ENCODE assay signal across 8 mouse cellular contexts in genomic region chr4:57798286-57799018, GRCm38 (mm10).
DNase-seq lines count a peak whose midpoint lies in the region; ATAC-seq and TF ChIP-seq lines count a peak whose summit lies in the region.

No protein-coding gene starts in this region.

- peak; percentile 80 for DNase-seq in heart, embryonic 10.5 days (ENCODE audit: low spot score)
- no peak for DNase-seq in heart, adult 8-10 months (ENCODE audit: low spot score)
- peak; percentile 57 for DNase-seq in ES-CJ7 (ENCODE audit: low read depth, low spot score)
- peak; percentile 79 for DNase-seq in lung, postnatal 0 days (ENCODE audit: low spot score)
- no peak for DNase-seq in B cell, adult 2 months
- no peak for DNase-seq in layer of hippocampus, postnatal 14 days (ENCODE audit: low spot score in 2 of 2)
- DNase-seq in left cerebral cortex, adult 8-10 months (ENCODE audit: low spot score in 2 of 2), result no peak

- no peak for TF ChIP-seq CTCF in lung, postnatal 0 days (IDR thresholded peaks at IDR 0.05)

- peak; percentile 36; the same call in 1 of the 2 replicates for ATAC-seq in erythroblast, adult 5-6 weeks (replicated peaks; ENCODE audit: low FRiP score, poor library complexity, severe bottlenecking)
- peak; percentile 88 for ATAC-seq in lung, postnatal 0 days

- H3K4me1 ChIP-seq in heart, embryonic 10.5 days, result peaks cover 53% of the 10 kb centered on the region
- H3K4me1 ChIP-seq in lung, postnatal 0 days (ENCODE audit: insufficient read depth, low read depth, low read length), result peaks cover 17% of the 10 kb centered on the region; the same call in 1 of the 2 replicates

- no peak overlapping the region for H3K4me3 ChIP-seq in heart, embryonic 10.5 days
- no peak overlapping the region for H3K4me3 ChIP-seq in lung, postnatal 0 days (ENCODE audit: low read depth, low read length)

- H3K27ac ChIP-seq in heart, embryonic 10.5 days, result peak overlapping the region; percentile 72
- H3K27ac ChIP-seq in lung, postnatal 0 days (ENCODE audit: low read length), result 0 out of 2 replicates have a peak overlapping the region, but pooled peaks have one; percentile 38

- H3K9ac ChIP-seq in lung, postnatal 0 days (replicated peaks; ENCODE audit: low read depth), result no peak overlapping the region

- 36% methylated on average over 10 of the region's 10 CpGs for WGBS in heart, embryonic 10.5 days
- 29% methylated on average over 10 of the region's 10 CpGs for WGBS in lung, postnatal 0 days

- no peaks in the 10 kb centered on the region for H3K9me3 ChIP-seq in heart, embryonic 10.5 days
- H3K9me3 ChIP-seq in lung, postnatal 0 days (ENCODE audit: low read length), result no peaks in the 10 kb centered on the region

- no peaks in the 10 kb centered on the region for H3K27me3 ChIP-seq in heart, embryonic 10.5 days (ENCODE audit: insufficient read depth, poor library complexity, severe bottlenecking)
- H3K27me3 ChIP-seq in lung, postnatal 0 days (replicated peaks; ENCODE audit: insufficient read depth, low read length), result no peaks in the 10 kb centered on the region

- no peak overlapping the region for H3K4me2 ChIP-seq in lung, postnatal 0 days (replicated peaks; ENCODE audit: low read depth, low read length)

- peaks cover 12% of the 10 kb centered on the region for H3K36me3 ChIP-seq in heart, embryonic 10.5 days
- H3K36me3 ChIP-seq in lung, postnatal 0 days (ENCODE audit: insufficient read depth, low read length), result no peaks in the 10 kb centered on the region

- no peak for TF ChIP-seq EP300 in lung, postnatal 0 days (IDR thresholded peaks at IDR 0.05)

Comparison
In these comparisons a context has a peak if more than half of its experiments do, and no peak if none do; other contexts are left out.
1. DNase-seq: peak in heart, embryonic 10.5 days (single experiment), ES-CJ7 (single experiment) and lung, postnatal 0 days (single experiment); none in heart, adult 8-10 months (single experiment), B cell, adult 2 months (0 of 2), layer of hippocampus, postnatal 14 days (0 of 2) and left cerebral cortex, adult 8-10 months (0 of 2).